Mouse (Mus musculus) heart, embryonic 13.5 days (tissue): ENCODE data around the gene Cbfb. TPM values are rescaled to one million over a fixed set of nuclear protein-coding genes. Genes with fewer than 3 reads are reported as not detected.

Experiments
- ATAC-seq: fragments of 200-750 bp; cut with Nextera tagmentation; 2 replicates; pipeline ENCODE4 v1.8.0; 2017; ENCODE audit warnings: moderate TSS enrichment; ENCODE audit not compliant: insufficient number of reproducible peaks, low FRiP score, low TSS enrichment; ENCODE audit errors: extremely low read depth
- H3K27ac ChIP-seq: fragments of 300-500 bp; sonication (generic); replicated peaks from 2 replicates; pipeline ENCODE4 v1.5.1; 2015; ENCODE audit warnings: moderate library complexity, mild to moderate bottlenecking, inconsistent platforms
- H3K27me3 ChIP-seq: fragments of 300-500 bp; sonication (generic); replicated peaks from 2 replicates; pipeline ENCODE4 v1.6.1; 2015; ENCODE audit warnings: mild to moderate bottlenecking, inconsistent platforms
- H3K36me3 ChIP-seq: fragments of 300-500 bp; sonication (generic); 2 replicates; pipeline ENCODE4 v1.6.1; 2015; ENCODE audit warnings: mild to moderate bottlenecking, inconsistent platforms
- H3K4me1 ChIP-seq: fragments of 300-500 bp; sonication (generic); 2 replicates; pipeline ENCODE4 v1.6.1; 2015; ENCODE audit warnings: inconsistent platforms
- H3K4me2 ChIP-seq: fragments of 300-500 bp; sonication (generic); 2 replicates; pipeline ENCODE4 v1.6.1; 2015; ENCODE audit warnings: inconsistent platforms, mild to moderate bottlenecking, moderate library complexity
- H3K4me3 ChIP-seq: fragments of 300-500 bp; sonication (generic); 2 replicates; pipeline ENCODE4 v1.5.1; 2015; ENCODE audit warnings: moderate library complexity, mild to moderate bottlenecking, inconsistent platforms
- H3K9ac ChIP-seq: fragments of 300-500 bp; sonication (generic); 2 replicates; pipeline ENCODE4 v1.6.1; 2015; ENCODE audit warnings: inconsistent platforms, mild to moderate bottlenecking, moderate library complexity
- H3K9me3 ChIP-seq: fragments of 300-500 bp; sonication (generic); 2 replicates; pipeline ENCODE4 v1.6.1; 2016; ENCODE audit warnings: inconsistent platforms
- WGBS: fragments of 180-500 bp; shearing (Covaris S2); methylation state at CpG from one replicate; pipeline ENCODE4 v1.1.7; 2015; ENCODE audit warnings: mixed read lengths; 5-methylcytosine and 5-hydroxymethylcytosine counted together
- polyA plus RNA-seq: library from polyadenylated mRNA; unstranded; fragments of >200 nt; fragmentation: Nextera tagmentation; extraction: Ambion mirVana; gene quantifications from 2 replicates; pipeline ENCODE4 v1.2.1, GENCODE M21; 2015

The Cbfb gene
- polyA plus RNA-seq, 1 experiment from 2014 or later: 39.4 TPM

- H3K27me3 ChIP-seq: no peaks in the 10 kb centered on the region
- no peaks in the 10 kb centered on the region for H3K9me3 ChIP-seq
- H3K27ac ChIP-seq: no peak overlapping the region
- WGBS: 39% methylated on average over 1 of the region's 1 CpGs
- no peak overlapping the region for H3K4me2 ChIP-seq
- H3K9ac ChIP-seq: no peak overlapping the region
- no peak for ATAC-seq
- peaks cover 24% of the 10 kb centered on the region for H3K4me1 ChIP-seq
- peaks cover 38% of the 10 kb centered on the region for H3K36me3 ChIP-seq
- no peak overlapping the region for H3K4me3 ChIP-seq
These were observed 16.1 kb downstream of the Cbfb start for GRCm38 (mm10) chr8:105186467-105187005.

GRCm38 (mm10) chr8:105192182-105192581 lies 21.7 kb downstream of the Cbfb start:
- 89% methylated on average over 5 of the region's 5 CpGs for WGBS
- no peak overlapping the region for H3K9ac ChIP-seq

GRCm38 (mm10) chr8:105205748-105206147 lies 35.3 kb downstream of the Cbfb start:
- H3K4me3 ChIP-seq: no peak overlapping the region
- no peaks in the 10 kb centered on the region for H3K9me3 ChIP-seq
- peaks cover 60% of the 10 kb centered on the region for H3K36me3 ChIP-seq
- no peak overlapping the region for H3K9ac ChIP-seq
- H3K4me2 ChIP-seq: no peak overlapping the region
- peaks cover 9% of the 10 kb centered on the region for H3K4me1 ChIP-seq
- no peaks in the 10 kb centered on the region for H3K27me3 ChIP-seq
- WGBS: 85% methylated on average over 1 of the region's 1 CpGs
- no peak for ATAC-seq
- H3K27ac ChIP-seq: no peak overlapping the region

More at GRCm38 (mm10) chr8:105192182-105192581, 21.7 kb downstream of the Cbfb start:
- Histone ChIP-seq H3K36me3 (peaks cover 61% of the 10 kb centered on the region), H3K27ac (no peak overlapping the region), H3K4me1 (no peaks in the 10 kb centered on the region), H3K27me3 (no peaks in the 10 kb centered on the region), H3K4me3 (no peak overlapping the region), H3K9me3 (no peaks in the 10 kb centered on the region), H3K4me2 (no peak overlapping the region)
- no peak for ATAC-seq

- Histone ChIP-seq H3K4me2 (no peak overlapping the region), H3K27me3 (no peaks in the 10 kb centered on the region), H3K36me3 (peaks cover 55% of the 10 kb centered on the region), H3K4me3 (no peak overlapping the region), H3K27ac (no peak overlapping the region), H3K9me3 (no peaks in the 10 kb centered on the region), H3K4me1 (peaks cover 9% of the 10 kb centered on the region), H3K9ac (no peak overlapping the region)
- ATAC-seq: no peak
- WGBS: 78% methylated on average over 7 of the region's 7 CpGs
These were observed 36.3 kb downstream of the Cbfb start for GRCm38 (mm10) chr8:105206766-105207275.

- 81% methylated on average over 2 of the region's 2 CpGs for WGBS
- Histone ChIP-seq H3K4me1 (peaks cover 9% of the 10 kb centered on the region), H3K36me3 (peaks cover 49% of the 10 kb centered on the region), H3K27me3 (no peaks in the 10 kb centered on the region), H3K27ac (no peak overlapping the region), H3K4me3 (no peak overlapping the region), H3K9me3 (no peaks in the 10 kb centered on the region), H3K4me2 (no peak overlapping the region), H3K9ac (no peak overlapping the region)
- ATAC-seq: no peak
These were observed 37.3 kb downstream of the Cbfb start for GRCm38 (mm10) chr8:105207675-105208273.

DNA sequence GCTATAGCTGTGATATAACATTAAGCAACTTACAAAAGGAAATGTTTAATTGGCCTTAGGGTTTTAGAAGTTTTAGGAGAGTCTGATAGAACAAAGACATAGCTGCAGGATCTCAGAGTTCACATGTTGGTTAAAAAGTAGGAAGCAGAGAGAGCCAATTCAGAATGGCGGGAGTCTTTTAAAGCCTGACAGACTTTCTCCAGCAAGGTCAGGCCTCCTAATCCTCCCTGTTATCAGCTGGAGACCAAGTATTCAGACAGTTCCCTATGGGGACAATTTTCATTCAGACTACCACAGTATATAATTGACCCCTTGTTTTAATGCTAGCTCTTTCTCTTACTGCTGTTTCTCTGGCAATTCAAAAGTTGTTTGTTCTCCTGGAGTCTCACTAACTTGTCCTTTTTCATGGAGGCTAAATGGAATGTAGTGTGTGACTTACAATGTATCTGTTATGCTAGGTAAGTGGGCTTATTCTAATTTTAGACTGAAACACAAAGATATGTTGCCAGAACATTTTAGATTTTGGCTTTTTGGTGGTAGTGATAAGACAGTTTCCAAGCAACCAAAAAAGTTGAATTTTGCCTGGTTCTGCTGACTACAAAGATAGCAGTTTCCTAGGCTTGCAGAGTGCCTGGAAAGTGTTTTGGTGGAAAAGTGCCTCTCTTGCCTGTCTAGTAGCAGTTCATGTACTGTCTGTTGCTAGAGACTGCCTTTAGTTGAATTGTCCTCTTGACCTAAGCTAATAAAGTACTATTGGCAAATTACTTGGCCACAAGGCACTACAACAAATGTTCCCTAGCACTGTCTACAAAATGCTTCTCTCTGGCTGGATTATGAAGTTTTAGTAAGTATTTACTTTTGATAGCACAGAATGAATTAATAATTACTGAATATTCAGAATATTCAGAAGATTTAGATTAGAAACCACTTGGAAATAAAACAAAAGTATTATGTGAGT lies 39.0 kb downstream of the Cbfb start:
- no peak overlapping the region for H3K4me2 ChIP-seq
- peaks cover 9% of the 10 kb centered on the region for H3K4me1 ChIP-seq
- H3K27me3 ChIP-seq: no peaks in the 10 kb centered on the region
- 28% methylated on average over 1 of the region's 1 CpGs for WGBS
- no peak overlapping the region for H3K9ac ChIP-seq
- ATAC-seq: no peak
- H3K27ac ChIP-seq: peak overlapping the region; percentile 54; the same call in 1 of the 2 replicates
- no peak overlapping the region for H3K4me3 ChIP-seq
- peaks cover 42% of the 10 kb centered on the region for H3K36me3 ChIP-seq
- no peaks in the 10 kb centered on the region for H3K9me3 ChIP-seq

- Histone ChIP-seq H3K9ac (no peak overlapping the region), H3K4me1 (peaks cover 6% of the 10 kb centered on the region), H3K4me2 (no peak overlapping the region), H3K27me3 (no peaks in the 10 kb centered on the region), H3K4me3 (no peak overlapping the region), H3K27ac (no peak overlapping the region), H3K9me3 (no peaks in the 10 kb centered on the region), H3K36me3 (peaks cover 42% of the 10 kb centered on the region)
- no peak for ATAC-seq
- whole genome bisulfite sequencing: 86% methylated on average over 5 of the region's 5 CpGs
These were observed 43.6 kb downstream of the Cbfb start for GRCm38 (mm10) chr8:105214104-105214503.

GRCm38 (mm10) chr8:105217926-105218522 lies 47.5 kb downstream of the Cbfb start:
- ATAC-seq: no peak
- Histone ChIP-seq H3K4me1 (no peaks in the 10 kb centered on the region), H3K4me2 (no peak overlapping the region), H3K27ac (no peak overlapping the region), H3K27me3 (no peaks in the 10 kb centered on the region), H3K9me3 (no peaks in the 10 kb centered on the region), H3K4me3 (no peak overlapping the region), H3K9ac (no peak overlapping the region), H3K36me3 (peaks cover 34% of the 10 kb centered on the region)
- WGBS: 72% methylated on average over 5 of the region's 5 CpGs

- H3K27ac ChIP-seq: peak overlapping the region; percentile 92; the same call in 1 of the 2 replicates
- peak overlapping the region; percentile 87; the same call in 1 of the 2 replicates for H3K9ac ChIP-seq
- WGBS: 68% methylated on average over 7 of the region's 7 CpGs
- peak overlapping the region; percentile 82 for H3K4me2 ChIP-seq
- ATAC-seq: no peak
- no peaks in the 10 kb centered on the region for H3K36me3 ChIP-seq
- peaks cover 18% of the 10 kb centered on the region for H3K4me1 ChIP-seq
- H3K27me3 ChIP-seq: no peaks in the 10 kb centered on the region
- no peak overlapping the region for H3K4me3 ChIP-seq
- H3K9me3 ChIP-seq: no peaks in the 10 kb centered on the region
These were observed 53.4 kb downstream of the Cbfb start for GRCm38 (mm10) chr8:105223850-105224249.

DNA sequence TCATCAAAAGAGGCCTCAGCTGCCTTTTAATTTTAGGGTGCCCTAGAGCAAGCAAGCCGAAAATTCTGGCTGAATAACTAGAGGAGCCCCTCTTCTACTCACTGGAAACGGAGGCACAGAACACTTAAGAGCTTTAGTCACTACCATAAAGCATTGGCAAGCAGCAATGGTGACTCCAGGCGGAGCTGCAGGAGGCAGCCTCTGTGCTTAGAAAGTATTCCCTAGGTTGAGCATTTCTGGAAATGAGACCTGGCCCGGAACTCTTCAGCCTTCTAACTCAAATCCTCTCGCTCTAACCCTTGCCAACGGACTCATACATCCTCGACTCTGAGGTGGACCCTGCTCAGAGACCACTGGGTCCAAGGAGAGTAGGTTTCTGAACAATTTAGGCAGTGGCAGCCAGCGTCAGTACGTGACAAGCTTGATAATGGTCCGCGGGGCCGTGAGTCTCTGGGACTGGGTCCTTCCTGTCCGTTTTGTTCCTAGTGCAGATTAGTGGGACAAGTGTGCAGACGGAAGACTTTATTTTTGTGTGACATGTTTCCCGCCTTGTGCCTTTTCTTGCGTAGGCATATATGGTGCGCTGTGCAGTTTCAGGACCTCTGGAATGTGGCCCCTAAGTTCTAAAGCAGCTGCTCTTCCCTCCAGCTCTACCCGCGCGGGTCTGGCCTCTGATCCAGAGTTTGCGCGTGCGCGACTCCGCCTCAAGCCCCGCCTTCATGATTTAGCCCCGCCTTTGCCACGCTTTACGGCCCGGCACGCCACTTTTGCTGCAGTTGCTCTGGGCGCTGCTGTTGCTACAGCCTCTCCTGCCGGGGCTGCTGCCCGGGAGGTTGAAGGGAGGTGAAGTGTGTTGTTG lies 54.2 kb downstream of the Cbfb start, which contains the start of gene D230025D16Rik:
Gene D230025D16Rik (plus strand): TSS at position 733 of the 859 bp plus-strand sequence.
- Histone ChIP-seq H3K27ac (peak within 1 kb of the TSS; percentile 92), H3K36me3 (no peaks in the 10 kb centered on the region), H3K27me3 (no peaks in the 10 kb centered on the region), H3K4me2 (peak within 1 kb of the TSS; percentile 82), H3K9me3 (no peaks in the 10 kb centered on the region), H3K4me1 (peaks cover 18% of the 10 kb centered on the region), H3K4me3 (peak within 1 kb of the TSS; percentile 70), H3K9ac (peak within 1 kb of the TSS; percentile 87)
- ATAC-seq: peak; percentile 89; the same call in 1 of the 2 replicates
- 3% methylated on average over 34 of the region's 34 CpGs for WGBS
